19 mouse cellular contexts compared by ENCODE assay signal in the genomic region with DNA sequence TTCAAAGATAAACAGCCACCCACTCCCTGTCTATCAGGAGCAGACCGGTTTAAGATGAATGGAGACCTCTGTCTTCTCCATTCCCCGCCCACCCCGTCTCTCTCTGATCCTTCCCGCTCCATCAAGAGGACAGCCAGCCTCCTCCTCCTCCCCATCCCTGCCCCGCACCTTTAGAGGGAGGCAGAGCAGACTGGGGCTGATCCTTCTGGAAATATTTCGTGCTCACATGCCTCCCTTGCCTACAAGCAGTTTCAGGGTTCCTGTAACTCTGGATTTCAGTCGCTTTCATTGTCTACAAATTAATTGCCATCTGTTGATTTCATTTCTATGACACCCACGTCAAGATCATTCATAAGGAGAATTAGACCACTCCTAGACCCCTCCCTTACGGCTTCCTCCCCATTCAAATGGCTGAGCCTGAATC. TPM values are rescaled to one million over a fixed set of nuclear protein-coding genes. Genes with fewer than 3 reads are reported as not detected.
A peak's percentile ranks its signal among the peaks of the same experiment; 100 is the strongest.
DNase-seq lines count a peak whose midpoint lies in the region; ATAC-seq lines count a peak whose summit lies in the region.
"Had no signal": no experiment of that assay in that cellular context is flagged by ENCODE, and none has a peak within 500 bp of the region (broad histone marks: within the 10 kb centered on the region; RNA-seq: fewer than 3 reads in every experiment).

No protein-coding gene starts in this region.

- no peak overlapping the region for H3K9ac ChIP-seq in kidney, embryonic 16.5 days (replicated peaks; ENCODE audit: low read length)
- H3K9ac ChIP-seq in hindbrain, embryonic 12.5 days, result no peak overlapping the region
- H3K9ac ChIP-seq: embryonic facial prominence, embryonic 13.5 days; liver, embryonic 15.5 days; midbrain, embryonic 15.5 days; stomach, embryonic 15.5 days had no signal

- H3K27me3 ChIP-seq in kidney, embryonic 16.5 days (ENCODE audit: insufficient read depth, low read length), result no peaks in the 10 kb centered on the region
- no peaks in the 10 kb centered on the region for H3K27me3 ChIP-seq in hindbrain, embryonic 12.5 days
- H3K27me3 ChIP-seq: embryonic facial prominence, embryonic 13.5 days; liver, embryonic 15.5 days; midbrain, embryonic 15.5 days; stomach, embryonic 15.5 days had no signal

- peak; percentile 68 for ATAC-seq in kidney, embryonic 16.5 days (ENCODE audit: low FRiP score, low TSS enrichment)
- ATAC-seq in hindbrain, embryonic 12.5 days (ENCODE audit: low FRiP score), result 0 out of 2 replicates have a peak, but pooled peaks have one; percentile 33
- ATAC-seq: intestine, embryonic 16.5 days had no signal

- peak; percentile 27 for DNase-seq in embryo, embryonic 10.5 days (ENCODE audit: low spot score)
- DNase-seq in embryo, embryonic 10 days (ENCODE audit: low spot score), result no peak
- DNase-seq in kidney, adult 8-10 months, result no peak
- DNase-seq in R1 (ENCODE audit: low read depth, low spot score), result peak; percentile 27
- DNase-seq in layer of hippocampus, postnatal 25 days (ENCODE audit: extremely low spot score in 1 of 2, low spot score in 1 of 2), result no peak
- no peak for DNase-seq in urinary bladder, postnatal 25 days (ENCODE audit: low spot score)
- DNase-seq: cerebellum, adult 9-10 months; gastrocnemius, postnatal 36 days; kidney, postnatal 4 days; right cerebral cortex, postnatal 25 days; thymus, adult 18-20 months; thymus, postnatal 4 days had no signal

- H3K36me3 ChIP-seq in kidney, embryonic 16.5 days (ENCODE audit: insufficient read depth, low read length), result no peaks in the 10 kb centered on the region
- H3K36me3 ChIP-seq in hindbrain, embryonic 12.5 days, result no peaks in the 10 kb centered on the region
- H3K36me3 ChIP-seq: embryonic facial prominence, embryonic 13.5 days; liver, embryonic 15.5 days; midbrain, embryonic 15.5 days; stomach, embryonic 15.5 days had no signal

- H3K27ac ChIP-seq in kidney, embryonic 16.5 days (ENCODE audit: low read length), result no peak overlapping the region
- H3K27ac ChIP-seq in hindbrain, embryonic 12.5 days, result no peak overlapping the region
- H3K27ac ChIP-seq: embryonic facial prominence, embryonic 13.5 days; liver, embryonic 15.5 days; midbrain, embryonic 15.5 days; stomach, embryonic 15.5 days had no signal

- peaks cover under 1% of the 10 kb centered on the region for H3K9me3 ChIP-seq in kidney, embryonic 16.5 days (ENCODE audit: low read length)
- H3K9me3 ChIP-seq in hindbrain, embryonic 12.5 days (replicated peaks), result no peaks in the 10 kb centered on the region
- H3K9me3 ChIP-seq: embryonic facial prominence, embryonic 13.5 days; liver, embryonic 15.5 days; midbrain, embryonic 15.5 days; stomach, embryonic 15.5 days had no signal

- H3K4me3 ChIP-seq in kidney, embryonic 16.5 days (ENCODE audit: low read length), result no peak overlapping the region
- no peak overlapping the region for H3K4me3 ChIP-seq in hindbrain, embryonic 12.5 days
- H3K4me3 ChIP-seq: embryonic facial prominence, embryonic 13.5 days; liver, embryonic 15.5 days; midbrain, embryonic 15.5 days; stomach, embryonic 15.5 days had no signal

- WGBS in kidney, embryonic 16.5 days, result 18% methylated on average over 9 of the region's 9 CpGs
- 53% methylated on average over 9 of the region's 9 CpGs for WGBS in hindbrain, embryonic 12.5 days

- H3K4me2 ChIP-seq in kidney, embryonic 16.5 days (replicated peaks; ENCODE audit: low read depth, low read length), result no peak overlapping the region
- H3K4me2 ChIP-seq in hindbrain, embryonic 12.5 days (replicated peaks), result no peak overlapping the region
- H3K4me2 ChIP-seq: embryonic facial prominence, embryonic 13.5 days; liver, embryonic 15.5 days; midbrain, embryonic 15.5 days; stomach, embryonic 15.5 days had no signal

- H3K4me1 ChIP-seq in kidney, embryonic 16.5 days (ENCODE audit: insufficient read depth, low read length), result peaks cover 8% of the 10 kb centered on the region; the same call in 1 of the 2 replicates
- H3K4me1 ChIP-seq in hindbrain, embryonic 12.5 days, result peaks cover 7% of the 10 kb centered on the region; the same call in 1 of the 2 replicates
- H3K4me1 ChIP-seq: embryonic facial prominence, embryonic 13.5 days; liver, embryonic 15.5 days; stomach, embryonic 15.5 days had no signal

RNA-seq across cellular contexts. Expression of a gene that starts 20.8 kb away (rescaled TPM):
- polyA plus RNA-seq in kidney, embryonic 16.5 days (2015; fragmentation: Nextera tagmentation; extraction: Ambion mirVana), result 0.34 and 0.45 TPM in 2 replicates
- polyA plus RNA-seq in hindbrain, embryonic 12.5 days (2016; fragmentation: Nextera tagmentation; extraction: Ambion mirVana), result 11.6 and 13.8 TPM in 2 replicates
- 10 to 100 TPM; 24.6 to 27.9 TPM for total RNA-seq in layer of hippocampus, postnatal 25 days (2021)

Comparison
In these comparisons a context has a peak if more than half of its experiments do, and no peak if none do; other contexts are left out.
1. DNase-seq: peak in embryo, embryonic 10.5 days (single experiment) and R1 (single experiment); none in embryo, embryonic 10 days (single experiment), kidney, adult 8-10 months (0 of 2), layer of hippocampus, postnatal 25 days (0 of 2) and urinary bladder, postnatal 25 days (single experiment).